ENCODE assay signal across 8 mouse cellular contexts in genomic region chr5:63969476-63970112, GRCm38 (mm10). TPM values are rescaled to one million over a fixed set of nuclear protein-coding genes. Genes with fewer than 3 reads are reported as not detected.
A peak's percentile ranks its signal among the peaks of the same experiment; 100 is the strongest.
DNase-seq lines count a peak whose midpoint lies in the region; ATAC-seq and TF ChIP-seq lines count a peak whose summit lies in the region.

No protein-coding gene starts in this region.

- no peaks in the 10 kb centered on the region for H3K9me3 ChIP-seq in kidney, postnatal 0 days (replicated peaks; ENCODE audit: low read length)
- no peaks in the 10 kb centered on the region for H3K9me3 ChIP-seq in heart, postnatal 0 days (replicated peaks; ENCODE audit: control insufficient read depth, low read length)
- H3K9me3 ChIP-seq in midbrain, embryonic 10.5 days (replicated peaks), result no peaks in the 10 kb centered on the region

- peak overlapping the region; percentile 77 for H3K27ac ChIP-seq in kidney, postnatal 0 days
- peak overlapping the region; percentile 74 for H3K27ac ChIP-seq in heart, postnatal 0 days (ENCODE audit: low read depth)
- peak overlapping the region; percentile 90 for H3K27ac ChIP-seq in midbrain, embryonic 10.5 days (replicated peaks)

- no peak overlapping the region for H3K9ac ChIP-seq in kidney, postnatal 0 days (ENCODE audit: low read depth, low read length)
- H3K9ac ChIP-seq in heart, postnatal 0 days (replicated peaks; ENCODE audit: low read depth, low read length), result no peak overlapping the region

- no peak for TF ChIP-seq CTCF in kidney, postnatal 0 days (IDR thresholded peaks at IDR 0.05; ENCODE audit: low read depth)
- TF ChIP-seq CTCF in heart, postnatal 0 days (IDR thresholded peaks at IDR 0.05; ENCODE audit: low read depth), result no peak

- ATAC-seq in kidney, postnatal 0 days (replicated peaks; ENCODE audit: low FRiP score, low read depth), result no peak
- no peak for ATAC-seq in heart, postnatal 0 days (ENCODE audit: insufficient read depth, low read depth)
- no peak for ATAC-seq in megakaryocyte progenitor cell, adult 5-6 weeks (replicated peaks; ENCODE audit: poor library complexity)

- 22% methylated on average over 5 of the region's 5 CpGs for WGBS in kidney, postnatal 0 days
- 22% methylated on average over 5 of the region's 5 CpGs for WGBS in heart, postnatal 0 days
- 29% methylated on average over 5 of the region's 5 CpGs for WGBS in midbrain, embryonic 10.5 days

- peaks cover 28% of the 10 kb centered on the region; the same call in 1 of the 2 replicates for H3K4me1 ChIP-seq in kidney, postnatal 0 days (replicated peaks; ENCODE audit: insufficient read depth, low read length)
- peaks cover 9% of the 10 kb centered on the region for H3K4me1 ChIP-seq in heart, postnatal 0 days (ENCODE audit: control insufficient read depth, insufficient read depth)
- peaks cover 41% of the 10 kb centered on the region for H3K4me1 ChIP-seq in midbrain, embryonic 10.5 days

- TF ChIP-seq EP300 in heart, postnatal 0 days (IDR thresholded peaks at IDR 0.05; ENCODE audit: low read depth), result no peak

- no peaks in the 10 kb centered on the region for H3K36me3 ChIP-seq in kidney, postnatal 0 days (ENCODE audit: insufficient read depth, low read length)
- H3K36me3 ChIP-seq in heart, postnatal 0 days (replicated peaks; ENCODE audit: control insufficient read depth, insufficient read depth, low read length), result no peaks in the 10 kb centered on the region
- no peaks in the 10 kb centered on the region for H3K36me3 ChIP-seq in midbrain, embryonic 10.5 days

- DNase-seq in kidney, postnatal 0 days (ENCODE audit: low spot score), result peak; percentile 26
- no peak for DNase-seq in kidney, postnatal 25 days
- DNase-seq in brain, adult 2 months (ENCODE audit: low read depth, low spot score), result peak; percentile 39
- DNase-seq in heart, postnatal 0 days (ENCODE audit: low spot score), result peak; percentile 18
- DNase-seq in midbrain, embryonic 10.5 days (ENCODE audit: low spot score), result peak; percentile 24
- no peak for DNase-seq in urinary bladder, adult 18-20 months (ENCODE audit: low spot score in 2 of 2)
- no peak for DNase-seq in cerebellum, adult 11 months

- no peak overlapping the region for H3K4me3 ChIP-seq in kidney, postnatal 0 days (replicated peaks; ENCODE audit: low read depth, low read length)
- peak overlapping the region; percentile 68 for H3K4me3 ChIP-seq in heart, postnatal 0 days (ENCODE audit: low read depth, low read length)
- peak overlapping the region; percentile 81 for H3K4me3 ChIP-seq in midbrain, embryonic 10.5 days

- no peaks in the 10 kb centered on the region for H3K27me3 ChIP-seq in kidney, postnatal 0 days (ENCODE audit: insufficient read depth, low read length)
- no peaks in the 10 kb centered on the region for H3K27me3 ChIP-seq in heart, postnatal 0 days (ENCODE audit: control insufficient read depth, insufficient read depth, low read length)
- H3K27me3 ChIP-seq in midbrain, embryonic 10.5 days (ENCODE audit: low read depth, poor library complexity, severe bottlenecking), result no peaks in the 10 kb centered on the region

- H3K4me2 ChIP-seq in kidney, postnatal 0 days (ENCODE audit: low read length), result peak overlapping the region; percentile 78
- peak overlapping the region; percentile 63 for H3K4me2 ChIP-seq in heart, postnatal 0 days (ENCODE audit: low read depth, low read length)

RNA-seq across cellular contexts. Expression of gene Rell1, which starts 0.9 kb away (rescaled TPM):
- polyA plus RNA-seq in kidney, postnatal 0 days (2015; fragmentation: Nextera tagmentation; extraction: Ambion mirVana), result 25.5 and 27.7 TPM in 2 replicates
- 3.2 and 5.8 TPM in 2 replicates for total RNA-seq in heart, postnatal 0 days (2014; rRNA removed; ENCODE audit: low replicate concordance)
- 7.9 and 8.0 TPM in 2 replicates for polyA plus RNA-seq in heart, postnatal 0 days (2015; fragmentation: Nextera tagmentation; extraction: Ambion mirVana)
- polyA plus RNA-seq in midbrain, embryonic 10.5 days (2016; fragmentation: Nextera tagmentation; extraction: Ambion mirVana), result 11.8 and 12.5 TPM in 2 replicates
- 9.8 and 11.0 TPM in 2 replicates for total RNA-seq in megakaryocyte progenitor cell, adult 5-6 weeks (2015)
- 10.5 and 11.8 TPM in 2 replicates for total RNA-seq in megakaryocyte progenitor cell, adult 5-6 weeks (2017)

Comparison
In these comparisons a context has a peak if more than half of its experiments do, and no peak if none do; other contexts are left out.
1. DNase-seq: peak in kidney, postnatal 0 days (single experiment), brain, adult 2 months (single experiment), heart, postnatal 0 days (single experiment) and midbrain, embryonic 10.5 days (single experiment); none in kidney, postnatal 25 days (0 of 2), urinary bladder, adult 18-20 months (0 of 2) and cerebellum, adult 11 months (single experiment).
2. Peak in every context shown above with its lines, with median percentiles within 50 percentile points of each other: H3K27ac ChIP-seq.